Mouse (Mus musculus) midbrain, embryonic 15.5 days (tissue): ENCODE results near the gene Insyn1. TPM values are rescaled to one million over a fixed set of nuclear protein-coding genes. Genes with fewer than 3 reads are reported as not detected.

ENCODE experiments used
- ATAC-seq: fragments of 200-750 bp; cut with Nextera tagmentation; replicated peaks from 2 replicates; pipeline ENCODE4 v1.8.0; 2017; ENCODE audit warnings: moderate TSS enrichment
- H3K27ac ChIP-seq: fragments of 300-500 bp; sonication (generic); 2 replicates; pipeline ENCODE4 v1.5.1; 2015; ENCODE audit warnings: mild to moderate bottlenecking, inconsistent platforms
- H3K27me3 ChIP-seq: fragments of 300-500 bp; sonication (generic); replicated peaks from 2 replicates; pipeline ENCODE4 v1.6.1; 2015; ENCODE audit warnings: inconsistent platforms
- H3K36me3 ChIP-seq: fragments of 300-500 bp; sonication (generic); replicated peaks from 2 replicates; pipeline ENCODE4 v1.6.1; 2015; ENCODE audit warnings: inconsistent platforms
- H3K4me1 ChIP-seq: fragments of 300-500 bp; sonication (generic); 2 replicates; pipeline ENCODE4 v1.6.1; 2015; ENCODE audit warnings: inconsistent platforms
- H3K4me2 ChIP-seq: fragments of 300-500 bp; sonication (generic); 2 replicates; pipeline ENCODE4 v1.6.1; 2015; ENCODE audit warnings: inconsistent platforms, mild to moderate bottlenecking, moderate library complexity
- H3K4me3 ChIP-seq: fragments of 300-500 bp; sonication (generic); 2 replicates; pipeline ENCODE4 v1.5.1; 2015; ENCODE audit warnings: mild to moderate bottlenecking, inconsistent platforms
- H3K9ac ChIP-seq: fragments of 300-500 bp; sonication (generic); 2 replicates; pipeline ENCODE4 v1.6.1; 2015; ENCODE audit warnings: mild to moderate bottlenecking, inconsistent platforms
- H3K9me3 ChIP-seq: fragments of 300-500 bp; sonication (generic); 2 replicates; pipeline ENCODE4 v1.6.1; 2016; ENCODE audit warnings: inconsistent platforms
- WGBS: fragments of 180-500 bp; shearing (Covaris S2); methylation state at CpG from one replicate; pipeline ENCODE4 v1.1.7; 2015; ENCODE audit warnings: mixed read lengths; 5-methylcytosine and 5-hydroxymethylcytosine counted together
- polyA plus RNA-seq: library from polyadenylated mRNA; unstranded; fragments of >200 nt; fragmentation: Nextera tagmentation; extraction: Ambion mirVana; gene quantifications from 2 replicates; pipeline ENCODE4 v1.2.1, GENCODE M21; 2015

The Insyn1 gene
- polyA plus RNA-seq, 1 experiment from 2014 or later: 10.9 TPM

GRCm38 (mm10) chr9:58454886-58455285 lies 33.5 kb upstream of the Insyn1 start:
- H3K27ac ChIP-seq: 0 out of 2 replicates have a peak overlapping the region, but pooled peaks have one; percentile 53
- no peaks in the 10 kb centered on the region for H3K9me3 ChIP-seq
- no peak overlapping the region for H3K4me3 ChIP-seq
- WGBS: 43% methylated on average over 3 of the region's 3 CpGs
- H3K4me1 ChIP-seq: peaks cover 34% of the 10 kb centered on the region
- ATAC-seq: no peak
- H3K36me3 ChIP-seq: no peaks in the 10 kb centered on the region
- H3K27me3 ChIP-seq: no peaks in the 10 kb centered on the region
- no peak overlapping the region for H3K4me2 ChIP-seq
- no peak overlapping the region for H3K9ac ChIP-seq

GRCm38 (mm10) chr9:58455798-58456197 lies 32.6 kb upstream of the Insyn1 start:
- no peak overlapping the region for H3K4me3 ChIP-seq
- peak; percentile 57 for ATAC-seq
- peaks cover 33% of the 10 kb centered on the region for H3K4me1 ChIP-seq
- H3K9ac ChIP-seq: no peak overlapping the region
- no peak overlapping the region for H3K4me2 ChIP-seq
- H3K9me3 ChIP-seq: no peaks in the 10 kb centered on the region
- no peaks in the 10 kb centered on the region for H3K27me3 ChIP-seq
- WGBS: 3% methylated on average over 13 of the region's 13 CpGs
- H3K36me3 ChIP-seq: no peaks in the 10 kb centered on the region
- H3K27ac ChIP-seq: peak overlapping the region; percentile 53

DNA sequence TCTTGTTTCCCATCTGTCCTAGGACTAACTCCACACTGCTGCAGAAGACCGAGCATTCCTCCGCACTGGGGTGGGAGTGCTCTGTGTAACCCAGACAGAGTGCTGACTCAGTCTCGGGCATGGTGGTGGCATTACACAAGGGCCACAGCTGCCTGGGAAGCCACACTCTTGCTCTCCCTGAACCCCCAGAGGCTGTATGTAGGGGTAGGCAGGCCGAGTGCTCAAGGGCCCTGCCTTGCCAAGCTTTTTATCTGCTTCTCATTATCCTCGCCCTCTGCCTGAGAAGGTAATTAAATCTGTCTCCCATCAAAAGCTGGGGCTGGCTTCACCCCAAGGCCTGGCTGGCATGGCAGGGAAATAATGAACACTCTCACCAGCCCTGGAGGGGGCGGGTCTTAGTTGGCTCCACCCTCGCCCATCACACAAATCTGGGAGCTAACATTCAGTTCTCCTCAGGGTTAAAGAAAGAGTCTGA lies 30.9 kb upstream of the Insyn1 start:
- no peak overlapping the region for H3K4me2 ChIP-seq
- no peak overlapping the region for H3K4me3 ChIP-seq
- no peaks in the 10 kb centered on the region for H3K9me3 ChIP-seq
- H3K4me1 ChIP-seq: peaks cover 33% of the 10 kb centered on the region
- 49% methylated on average over 7 of the region's 7 CpGs for WGBS
- H3K9ac ChIP-seq: no peak overlapping the region
- H3K36me3 ChIP-seq: no peaks in the 10 kb centered on the region
- H3K27ac ChIP-seq: peak overlapping the region; percentile 70
- peak; percentile 73 for ATAC-seq
- H3K27me3 ChIP-seq: no peaks in the 10 kb centered on the region

DNA sequence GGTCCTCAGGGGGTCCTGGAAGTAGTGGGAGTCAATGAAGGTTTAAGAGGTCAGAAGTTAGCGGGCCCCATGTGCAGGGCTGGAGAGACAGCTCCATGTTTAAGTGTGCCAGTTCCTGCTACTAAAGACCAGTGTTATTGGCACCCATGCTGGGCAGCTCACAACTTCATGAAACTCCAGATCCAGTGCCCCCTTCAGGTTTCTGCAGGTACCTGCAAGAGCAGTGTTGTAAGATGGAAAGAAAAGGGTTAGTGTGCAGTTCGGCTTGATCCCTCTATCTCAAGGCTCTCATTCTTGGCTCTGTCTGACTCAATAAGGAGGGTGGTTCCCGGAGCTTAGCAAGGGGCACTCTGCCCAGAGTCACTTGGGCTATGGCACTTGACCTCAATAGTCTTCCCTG lies 30.1 kb upstream of the Insyn1 start:
- Histone ChIP-seq H3K4me2 (no peak overlapping the region), H3K4me1 (peaks cover 33% of the 10 kb centered on the region), H3K4me3 (no peak overlapping the region), H3K27ac (peak overlapping the region; percentile 70; the same call in 1 of the 2 replicates), H3K27me3 (no peaks in the 10 kb centered on the region), H3K36me3 (no peaks in the 10 kb centered on the region), H3K9ac (no peak overlapping the region), H3K9me3 (no peaks in the 10 kb centered on the region)
- ATAC-seq: no peak
- WGBS: 77% methylated on average over 3 of the region's 3 CpGs

GRCm38 (mm10) chr9:58458856-58459553 lies 29.4 kb upstream of the Insyn1 start:
- ATAC-seq: no peak
- WGBS: 82% methylated on average over 6 of the region's 6 CpGs

DNA sequence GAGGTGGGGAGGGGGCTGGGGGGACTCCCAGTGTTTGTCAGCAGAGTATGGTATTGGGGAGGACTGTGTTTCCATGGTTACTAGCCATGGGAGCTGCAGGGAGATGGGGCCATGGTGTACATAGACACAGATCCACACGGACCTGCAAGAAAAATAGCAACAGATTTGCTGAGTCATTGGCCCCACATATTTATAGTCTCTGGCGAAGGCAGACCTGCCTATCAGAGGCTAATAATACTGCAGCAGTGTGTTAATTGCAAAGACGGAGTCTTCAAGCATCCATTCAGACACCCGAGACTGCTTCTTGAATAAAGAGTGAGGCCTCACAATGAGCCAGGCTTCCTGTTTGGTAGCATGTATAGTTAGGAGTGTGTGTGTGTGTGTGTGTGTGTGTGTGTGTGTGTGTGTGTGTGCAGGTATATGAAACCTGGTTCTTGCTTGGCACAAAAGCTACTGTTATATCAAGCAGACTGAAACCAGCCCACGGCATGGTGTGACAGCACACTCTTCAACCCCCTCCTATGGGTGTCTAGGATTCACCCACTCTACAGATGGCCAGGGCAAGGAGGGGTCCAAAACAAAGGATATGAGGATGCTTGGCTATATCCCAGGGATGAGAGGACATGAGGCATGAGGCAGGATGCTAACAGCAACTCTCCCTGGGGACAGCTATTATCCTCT lies 20.9 kb upstream of the Insyn1 start:
- no peaks in the 10 kb centered on the region for H3K36me3 ChIP-seq
- H3K4me3 ChIP-seq: no peak overlapping the region
- H3K4me1 ChIP-seq: peaks cover 8% of the 10 kb centered on the region; the same call in 1 of the 2 replicates
- WGBS: 49% methylated on average over 5 of the region's 5 CpGs
- no peaks in the 10 kb centered on the region for H3K9me3 ChIP-seq
- no peak overlapping the region for H3K27ac ChIP-seq
- no peaks in the 10 kb centered on the region for H3K27me3 ChIP-seq
- H3K9ac ChIP-seq: no peak overlapping the region
- H3K4me2 ChIP-seq: no peak overlapping the region
- ATAC-seq: 0 out of 2 replicates have a peak, but pooled peaks have one; percentile 56

More at GRCm38 (mm10) chr9:58458856-58459553, 29.4 kb upstream of the Insyn1 start:
- Histone ChIP-seq H3K27ac (no peak overlapping the region), H3K9ac (no peak overlapping the region), H3K4me1 (peaks cover 33% of the 10 kb centered on the region), H3K27me3 (no peaks in the 10 kb centered on the region), H3K36me3 (no peaks in the 10 kb centered on the region), H3K4me3 (no peak overlapping the region), H3K4me2 (no peak overlapping the region), H3K9me3 (no peaks in the 10 kb centered on the region)

- no peaks in the 10 kb centered on the region for H3K27me3 ChIP-seq
- H3K4me3 ChIP-seq: no peak overlapping the region
- no peak overlapping the region for H3K9ac ChIP-seq
- ATAC-seq: no peak
- H3K27ac ChIP-seq: no peak overlapping the region
- peaks cover 13% of the 10 kb centered on the region; the same call in 1 of the 2 replicates for H3K4me1 ChIP-seq
- H3K36me3 ChIP-seq: no peaks in the 10 kb centered on the region
- 36% methylated on average over 6 of the region's 6 CpGs for WGBS
- no peak overlapping the region for H3K4me2 ChIP-seq
- H3K9me3 ChIP-seq: no peaks in the 10 kb centered on the region
Measured at GRCm38 (mm10) chr9:58470466-58470865, 17.9 kb upstream of the Insyn1 start.

- ATAC-seq: no peak
- Histone ChIP-seq H3K4me2 (no peak overlapping the region), H3K27me3 (no peaks in the 10 kb centered on the region), H3K36me3 (no peaks in the 10 kb centered on the region), H3K4me1 (peaks cover 10% of the 10 kb centered on the region; the same call in 1 of the 2 replicates), H3K27ac (no peak overlapping the region), H3K9me3 (no peaks in the 10 kb centered on the region), H3K4me3 (no peak overlapping the region), H3K9ac (no peak overlapping the region)
- WGBS: 83% methylated on average over 8 of the region's 8 CpGs
Measured at GRCm38 (mm10) chr9:58473211-58473815, 15.1 kb upstream of the Insyn1 start.

GRCm38 (mm10) chr9:58487076-58487475 lies 1.3 kb upstream of the Insyn1 start:
- 21% methylated on average over 3 of the region's 3 CpGs for WGBS
- Histone ChIP-seq H3K27me3 (0 out of 2 replicates have a peak, but pooled peaks cover 4% of the 10 kb centered on the region), H3K9ac (no peak overlapping the region), H3K36me3 (no peaks in the 10 kb centered on the region), H3K27ac (no peak overlapping the region), H3K4me3 (no peak overlapping the region), H3K4me1 (peaks cover 37% of the 10 kb centered on the region), H3K4me2 (peak overlapping the region; percentile 90; the same call in 1 of the 2 replicates), H3K9me3 (no peaks in the 10 kb centered on the region)
- ATAC-seq: no peak

DNA sequence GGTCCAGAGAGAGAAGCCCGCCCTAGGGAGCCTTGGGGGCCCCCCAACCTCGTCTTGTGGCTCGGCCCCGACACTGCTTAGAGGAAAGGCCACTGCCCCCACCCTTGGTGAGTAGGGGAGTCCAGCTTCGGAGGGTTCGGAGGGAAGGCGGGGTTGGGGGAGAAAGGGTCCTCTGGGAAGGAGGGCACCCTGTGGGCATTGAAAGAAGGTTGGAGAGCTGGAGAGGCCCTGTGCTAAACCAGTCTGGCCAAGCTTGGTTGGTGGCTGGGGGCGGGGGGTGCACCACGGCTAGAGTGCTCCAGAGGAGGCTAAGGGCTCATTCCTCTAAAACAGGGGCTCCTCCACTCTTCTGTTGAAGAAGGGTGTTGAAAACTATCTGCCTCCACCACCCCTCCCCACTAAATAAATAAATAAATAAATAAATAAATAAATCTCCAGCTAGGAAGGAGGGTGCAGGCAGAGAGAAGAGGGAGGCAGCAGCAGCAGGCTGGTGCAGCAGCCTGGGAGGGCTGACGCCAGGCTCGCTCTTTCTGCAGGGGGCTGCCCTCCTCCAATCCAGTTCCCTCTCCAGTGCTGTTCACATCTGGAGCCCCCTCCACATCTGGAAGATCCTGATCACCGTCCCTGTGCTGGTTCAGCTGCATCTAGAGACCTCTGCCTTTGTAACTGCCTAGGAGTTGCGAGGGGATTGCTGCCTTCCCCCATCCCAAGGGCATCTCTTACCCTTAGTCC lies 896 bp downstream of the Insyn1 start:
- 1% methylated on average over 13 of the region's 13 CpGs for WGBS
- peaks cover 39% of the 10 kb centered on the region for H3K4me1 ChIP-seq
- H3K27me3 ChIP-seq: 0 out of 2 replicates have a peak, but pooled peaks cover 4% of the 10 kb centered on the region
- H3K27ac ChIP-seq: peak overlapping the region; percentile 94
- H3K4me2 ChIP-seq: peak overlapping the region; percentile 90
- H3K4me3 ChIP-seq: peak overlapping the region; percentile 70
- peak; percentile 43 for ATAC-seq
- no peaks in the 10 kb centered on the region for H3K9me3 ChIP-seq
- H3K9ac ChIP-seq: peak overlapping the region; percentile 81
- H3K36me3 ChIP-seq: no peaks in the 10 kb centered on the region; the same call in 1 of the 2 replicates

- H3K4me2 ChIP-seq: peak overlapping the region; percentile 90
- peak overlapping the region; percentile 81 for H3K9ac ChIP-seq
- peak overlapping the region; percentile 94; the same call in 1 of the 2 replicates for H3K27ac ChIP-seq
- peaks cover 39% of the 10 kb centered on the region for H3K4me1 ChIP-seq
- H3K4me3 ChIP-seq: peak overlapping the region; percentile 70
- H3K36me3 ChIP-seq: no peaks in the 10 kb centered on the region; the same call in 1 of the 2 replicates
- no peaks in the 10 kb centered on the region for H3K9me3 ChIP-seq
- 0 out of 2 replicates have a peak, but pooled peaks cover 4% of the 10 kb centered on the region for H3K27me3 ChIP-seq
- peak; percentile 32; the same call in 1 of the 2 replicates for ATAC-seq
- 7% methylated on average over 7 of the region's 7 CpGs for WGBS
Measured at GRCm38 (mm10) chr9:58489865-58490165, 1.4 kb downstream of the Insyn1 start.
